Mouse (Mus musculus): Measurements from ENCODE around the gene Phykpl. TPM values are rescaled to one million over a fixed set of nuclear protein-coding genes. Genes with fewer than 3 reads are reported as not detected.
A peak's percentile ranks its signal among the peaks of the same experiment; 100 is the strongest.

Gene Phykpl
- polyA plus RNA-seq, 2 experiments = 16.7 to 20.5 TPM

DNA sequence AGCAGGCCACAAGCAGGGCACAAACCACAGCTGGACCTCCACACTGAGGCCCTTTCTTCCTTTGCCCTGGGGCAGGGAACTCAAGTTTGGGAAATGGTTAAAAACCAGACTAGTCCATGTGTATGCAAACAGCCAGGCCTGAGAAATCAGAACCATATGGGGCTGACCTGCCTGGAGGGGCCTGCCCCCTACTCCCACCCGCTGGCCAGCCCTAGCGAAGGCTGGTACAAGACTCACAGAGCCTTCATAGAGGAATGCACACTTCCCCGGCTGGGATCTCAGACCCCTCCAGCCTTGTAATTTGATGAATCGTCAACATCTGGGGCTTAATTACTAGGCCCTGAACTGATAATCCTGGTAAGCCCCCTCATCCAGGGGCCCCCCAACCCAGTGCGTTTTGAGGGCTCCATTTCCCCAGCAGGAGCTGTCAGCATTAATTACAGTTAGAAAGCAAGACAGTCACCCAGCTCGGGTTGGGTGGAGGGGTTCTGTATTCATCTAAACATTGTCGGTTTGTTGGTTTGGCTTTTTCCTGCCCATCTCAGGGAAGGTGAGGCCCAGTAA lies 41.0 kb upstream of the Phykpl start:
- Histone ChIP-seq H3K4me2 (replicated peaks; ENCODE audit: low read depth, low read length, severe bottlenecking) (no peak overlapping the region), H3K27me3 (ENCODE audit: control insufficient read depth, insufficient read depth, low read length) (no peaks in the 10 kb centered on the region), H3K4me3 (replicated peaks; ENCODE audit: low read length) (no peak overlapping the region), H3K9ac (ENCODE audit: low read depth, low read length, severe bottlenecking) (0 out of 2 replicates have a peak overlapping the region, but pooled peaks have one; percentile 12), H3K36me3 (ENCODE audit: control insufficient read depth, insufficient read depth, low read length) (no peaks in the 10 kb centered on the region), H3K9me3 (ENCODE audit: control insufficient read depth, low read length) (no peaks in the 10 kb centered on the region), H3K27ac (replicated peaks; ENCODE audit: low read depth, low read length) (no peak overlapping the region), H3K4me1 (ENCODE audit: control insufficient read depth, insufficient read depth, low read length) (peaks cover 20% of the 10 kb centered on the region)
- TF ChIP-seq POLR2A (IDR thresholded peaks at IDR 0.05; ENCODE audit: borderline replicate concordance, extremely low read depth, insufficient read depth, insufficient read length) = no peak
- no peak for ATAC-seq (ENCODE audit: low FRiP score, low read depth)
- 11% methylated on average over 7 of the region's 7 CpGs for WGBS
- no peak for DNase-seq (ENCODE audit: low spot score)

GRCm38 (mm10) chr11:51544413-51544812 lies 40.1 kb upstream of the Phykpl start:
- 80% methylated on average over 2 of the region's 2 CpGs for WGBS
- Histone ChIP-seq H3K36me3 (ENCODE audit: control insufficient read depth, insufficient read depth, low read length) (no peaks in the 10 kb centered on the region), H3K9me3 (ENCODE audit: control insufficient read depth, low read length) (no peaks in the 10 kb centered on the region), H3K9ac (ENCODE audit: low read depth, low read length, severe bottlenecking) (no peak overlapping the region), H3K4me1 (ENCODE audit: control insufficient read depth, insufficient read depth, low read length) (peaks cover 20% of the 10 kb centered on the region), H3K4me2 (replicated peaks; ENCODE audit: low read depth, low read length, severe bottlenecking) (no peak overlapping the region), H3K27ac (replicated peaks; ENCODE audit: low read depth, low read length) (no peak overlapping the region), H3K4me3 (replicated peaks; ENCODE audit: low read length) (no peak overlapping the region), H3K27me3 (ENCODE audit: control insufficient read depth, insufficient read depth, low read length) (no peaks in the 10 kb centered on the region)
- ATAC-seq (ENCODE audit: low FRiP score, low read depth) = no peak
- TF ChIP-seq POLR2A (IDR thresholded peaks at IDR 0.05; ENCODE audit: borderline replicate concordance, extremely low read depth, insufficient read depth, insufficient read length) = no peak
- no peak for DNase-seq (ENCODE audit: low spot score)

DNA sequence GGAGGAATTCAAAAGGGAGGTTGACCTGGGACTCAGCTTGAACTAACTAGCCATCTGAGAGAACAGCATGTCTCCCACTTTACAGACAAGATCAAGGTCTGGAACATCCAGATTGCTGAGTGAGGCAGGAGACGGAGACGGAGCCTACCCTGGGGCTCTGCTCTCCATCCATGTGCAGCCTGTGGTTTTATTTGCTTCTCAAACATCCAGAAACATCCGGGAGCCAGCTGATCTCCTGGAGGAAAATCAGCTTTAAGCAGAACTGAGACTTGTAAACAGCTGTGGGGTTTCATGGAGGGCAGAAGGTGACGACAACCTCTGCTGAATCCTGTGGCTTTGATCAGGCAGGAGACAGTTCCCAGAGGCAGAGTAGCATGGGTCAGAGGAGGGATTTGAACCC lies 38.7 kb upstream of the Phykpl start:
- Histone ChIP-seq H3K4me1 (ENCODE audit: control insufficient read depth, insufficient read depth, low read length) (peaks cover 22% of the 10 kb centered on the region), H3K27me3 (ENCODE audit: control insufficient read depth, insufficient read depth, low read length) (no peaks in the 10 kb centered on the region), H3K4me2 (replicated peaks; ENCODE audit: low read depth, low read length, severe bottlenecking) (no peak overlapping the region), H3K4me3 (replicated peaks; ENCODE audit: low read length) (no peak overlapping the region), H3K9me3 (ENCODE audit: control insufficient read depth, low read length) (no peaks in the 10 kb centered on the region), H3K36me3 (ENCODE audit: control insufficient read depth, insufficient read depth, low read length) (no peaks in the 10 kb centered on the region), H3K9ac (ENCODE audit: low read depth, low read length, severe bottlenecking) (no peak overlapping the region), H3K27ac (replicated peaks; ENCODE audit: low read depth, low read length) (no peak overlapping the region)
- WGBS = 18% methylated on average over 4 of the region's 4 CpGs
- DNase-seq (ENCODE audit: low spot score) (peak; percentile 39), ATAC-seq (ENCODE audit: low FRiP score, low read depth) (no peak)
- TF ChIP-seq POLR2A (IDR thresholded peaks at IDR 0.05; ENCODE audit: borderline replicate concordance, extremely low read depth, insufficient read depth, insufficient read length) = no peak

DNA sequence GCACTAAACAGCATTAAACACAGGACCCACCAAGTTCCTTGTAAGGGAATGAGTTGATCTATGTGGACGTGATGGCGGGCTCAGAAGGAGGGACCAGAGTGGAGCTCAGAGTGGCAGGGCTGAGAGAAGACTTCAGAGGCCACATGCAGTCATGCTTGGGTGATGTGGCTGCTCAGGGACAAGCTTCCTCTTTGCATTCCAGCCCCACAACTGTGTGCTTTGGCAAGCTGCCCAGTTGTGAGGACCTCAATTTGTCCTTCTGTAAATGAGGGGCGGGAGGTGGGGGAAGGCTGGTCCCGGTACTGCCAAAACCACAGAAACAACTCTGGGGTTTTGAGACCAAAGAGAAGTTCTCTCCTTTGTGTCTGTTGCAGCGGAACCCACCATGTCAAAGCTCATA lies 33.3 kb upstream of the Phykpl start:
- no peak for TF ChIP-seq POLR2A (IDR thresholded peaks at IDR 0.05; ENCODE audit: borderline replicate concordance, extremely low read depth, insufficient read depth, insufficient read length)
- ATAC-seq (ENCODE audit: low FRiP score, low read depth) = no peak; the same call in 1 of the 2 replicates
- Histone ChIP-seq H3K36me3 (ENCODE audit: control insufficient read depth, insufficient read depth, low read length) (no peaks in the 10 kb centered on the region), H3K9ac (ENCODE audit: low read depth, low read length, severe bottlenecking) (no peak overlapping the region), H3K4me1 (ENCODE audit: control insufficient read depth, insufficient read depth, low read length) (peaks cover 12% of the 10 kb centered on the region; the same call in 1 of the 2 replicates), H3K27ac (replicated peaks; ENCODE audit: low read depth, low read length) (no peak overlapping the region), H3K4me3 (replicated peaks; ENCODE audit: low read length) (no peak overlapping the region), H3K9me3 (ENCODE audit: control insufficient read depth, low read length) (no peaks in the 10 kb centered on the region), H3K27me3 (ENCODE audit: control insufficient read depth, insufficient read depth, low read length) (no peaks in the 10 kb centered on the region), H3K4me2 (replicated peaks; ENCODE audit: low read depth, low read length, severe bottlenecking) (no peak overlapping the region)
- WGBS = 52% methylated on average over 5 of the region's 5 CpGs
- DNase-seq (ENCODE audit: low spot score) = no peak

DNA sequence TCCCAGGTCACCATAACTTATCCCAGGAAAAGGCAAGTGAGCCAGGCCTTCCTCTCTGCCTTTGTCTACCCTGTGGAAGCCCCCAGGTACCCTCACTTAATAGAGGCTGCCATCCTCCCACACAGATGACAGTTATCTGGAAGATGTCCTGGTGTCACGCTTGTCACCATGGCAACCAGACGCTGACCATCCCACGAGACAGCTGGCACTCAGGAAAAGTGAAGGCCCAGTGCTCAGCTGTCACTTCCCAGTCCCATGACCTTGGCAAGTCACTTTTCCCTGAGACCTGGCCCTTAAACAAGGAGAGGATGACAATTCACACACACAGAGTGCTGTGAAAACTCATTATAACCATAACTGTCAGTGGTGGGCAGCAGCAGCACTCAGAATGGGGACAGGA lies 32.5 kb upstream of the Phykpl start:
- H3K9me3 ChIP-seq (ENCODE audit: control insufficient read depth, low read length) = no peaks in the 10 kb centered on the region
- no peak overlapping the region for H3K4me2 ChIP-seq (replicated peaks; ENCODE audit: low read depth, low read length, severe bottlenecking)
- ATAC-seq (ENCODE audit: low FRiP score, low read depth) (no peak), DNase-seq (ENCODE audit: low spot score) (no peak)
- H3K27me3 ChIP-seq (ENCODE audit: control insufficient read depth, insufficient read depth, low read length) = no peaks in the 10 kb centered on the region
- no peak overlapping the region for H3K9ac ChIP-seq (ENCODE audit: low read depth, low read length, severe bottlenecking)
- H3K36me3 ChIP-seq (ENCODE audit: control insufficient read depth, insufficient read depth, low read length) = no peaks in the 10 kb centered on the region
- no peak overlapping the region for H3K4me3 ChIP-seq (replicated peaks; ENCODE audit: low read length)
- TF ChIP-seq POLR2A (IDR thresholded peaks at IDR 0.05; ENCODE audit: borderline replicate concordance, extremely low read depth, insufficient read depth, insufficient read length) = no peak
- H3K4me1 ChIP-seq (ENCODE audit: control insufficient read depth, insufficient read depth, low read length) = peaks cover 12% of the 10 kb centered on the region; the same call in 1 of the 2 replicates
- no peak overlapping the region for H3K27ac ChIP-seq (replicated peaks; ENCODE audit: low read depth, low read length)
- 71% methylated on average over 3 of the region's 3 CpGs for WGBS
